Mouse (Mus musculus) forebrain, embryonic 16.5 days (tissue): Measurements from ENCODE around the gene Asb3. TPM values are rescaled to one million over a fixed set of nuclear protein-coding genes. Genes with fewer than 3 reads are reported as not detected.
"Not testable (repeated sequence)": the region's sequence is repeated elsewhere in the genome, so short reads cannot be mapped to it uniquely, and the experiment has no call there.

Source experiments
- ATAC-seq: fragments of 200-750 bp; cut with Nextera tagmentation; 2 replicates; pipeline ENCODE4 v1.8.0; 2017; ENCODE audit warnings: mild to moderate bottlenecking, moderate library complexity
- H3K27ac ChIP-seq: fragments of 300-500 bp; sonication (generic); 2 replicates; pipeline ENCODE4 v1.5.1; 2014; ENCODE audit warnings: low read length, control low read depth
- H3K27me3 ChIP-seq: fragments of 300-500 bp; sonication (generic); replicated peaks from 2 replicates; pipeline ENCODE4 v1.6.1; 2014; ENCODE audit warnings: low read length; ENCODE audit not compliant: control insufficient read depth, insufficient read depth
- H3K36me3 ChIP-seq: fragments of 300-500 bp; sonication (generic); 2 replicates; pipeline ENCODE4 v1.6.1; 2014; ENCODE audit not compliant: control insufficient read depth, insufficient read depth
- H3K4me1 ChIP-seq: fragments of 300-500 bp; sonication (generic); replicated peaks from 2 replicates; pipeline ENCODE4 v1.6.1; 2014; ENCODE audit warnings: low read length; ENCODE audit not compliant: control insufficient read depth, insufficient read depth
- H3K4me2 ChIP-seq: fragments of 300-500 bp; sonication (generic); 2 replicates; pipeline ENCODE4 v1.6.1; 2014; ENCODE audit warnings: mild to moderate bottlenecking, low read length, control low read depth
- H3K4me3 ChIP-seq: fragments of 300-500 bp; sonication (generic); replicated peaks from 2 replicates; pipeline ENCODE4 v1.5.1; 2014; ENCODE audit warnings: mild to moderate bottlenecking, low read length, control low read depth
- H3K9ac ChIP-seq: fragments of 300-500 bp; sonication (generic); replicated peaks from 2 replicates; pipeline ENCODE4 v1.6.1; 2014; ENCODE audit warnings: low read depth, low read length, control low read depth
- H3K9me3 ChIP-seq: fragments of 300-500 bp; sonication (generic); 2 replicates; pipeline ENCODE4 v1.6.1; 2016; ENCODE audit warnings: low read length; ENCODE audit not compliant: control insufficient read depth
- WGBS: fragments of 180-500 bp; shearing (Covaris S2); extraction: QIAGEN DNeasy Blood & Tissue Kit; methylation state at CpG from one replicate; pipeline ENCODE4 v1.1.7; 2014; 5-methylcytosine and 5-hydroxymethylcytosine counted together
- polyA plus RNA-seq: library from polyadenylated mRNA; unstranded; fragments of >200 nt; fragmentation: Nextera tagmentation; extraction: Ambion mirVana; gene quantifications from 2 replicates; pipeline ENCODE4 v1.2.1, GENCODE M21; 2015

The Asb3 gene
- polyA plus RNA-seq, 1 experiment from 2014 or later: 38.4 TPM

GRCm38 (mm10) chr11:31090478-31090978, 205.3 kb downstream of the Asb3 start:
- no peaks in the 10 kb centered on the region for H3K36me3 ChIP-seq
- ATAC-seq: no peak
- no peak overlapping the region for H3K4me2 ChIP-seq
- H3K27me3 ChIP-seq: no peaks in the 10 kb centered on the region
- WGBS: 86% methylated on average over 3 of the region's 3 CpGs
- H3K4me3 ChIP-seq: no peak overlapping the region
- H3K4me1 ChIP-seq: no peaks in the 10 kb centered on the region
- no peaks in the 10 kb centered on the region for H3K9me3 ChIP-seq
- no peak overlapping the region for H3K27ac ChIP-seq
- H3K9ac ChIP-seq: no peak overlapping the region

GRCm38 (mm10) chr11:31099519-31099918, 214.3 kb downstream of the Asb3 start:
- not testable (repeated sequence) for H3K4me3 ChIP-seq, H3K9ac ChIP-seq, H3K4me2 ChIP-seq, ATAC-seq, H3K4me1 ChIP-seq, H3K27me3 ChIP-seq, H3K36me3 ChIP-seq, H3K27ac ChIP-seq, H3K9me3 ChIP-seq

DNA sequence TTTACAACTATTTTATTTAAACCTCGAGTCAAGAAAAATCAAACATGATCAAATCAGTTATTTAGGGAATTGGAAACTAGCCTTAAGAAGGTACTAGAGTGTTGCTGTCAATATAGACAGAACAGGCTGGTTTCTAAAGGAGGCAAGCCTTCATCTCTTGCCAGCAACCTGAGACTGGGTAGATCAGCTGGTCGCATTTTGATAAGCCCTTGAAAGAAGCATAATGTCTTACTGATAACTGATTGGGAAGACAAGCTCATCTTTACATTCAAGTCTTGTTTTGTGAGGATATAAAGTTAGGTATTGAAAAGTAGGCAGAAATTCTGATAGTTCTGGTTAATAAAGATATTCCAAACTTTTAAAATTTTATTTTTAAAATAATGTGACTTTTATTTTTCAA, 217.0 kb downstream of the Asb3 start:
- no peak for ATAC-seq
- no peak overlapping the region for H3K27ac ChIP-seq
- H3K4me2 ChIP-seq: no peak overlapping the region
- H3K4me1 ChIP-seq: no peaks in the 10 kb centered on the region
- no peaks in the 10 kb centered on the region for H3K36me3 ChIP-seq
- no peaks in the 10 kb centered on the region for H3K9me3 ChIP-seq
- H3K9ac ChIP-seq: no peak overlapping the region
- H3K27me3 ChIP-seq: no peaks in the 10 kb centered on the region
- H3K4me3 ChIP-seq: no peak overlapping the region
- 85% methylated on average over 2 of the region's 2 CpGs for WGBS

DNA sequence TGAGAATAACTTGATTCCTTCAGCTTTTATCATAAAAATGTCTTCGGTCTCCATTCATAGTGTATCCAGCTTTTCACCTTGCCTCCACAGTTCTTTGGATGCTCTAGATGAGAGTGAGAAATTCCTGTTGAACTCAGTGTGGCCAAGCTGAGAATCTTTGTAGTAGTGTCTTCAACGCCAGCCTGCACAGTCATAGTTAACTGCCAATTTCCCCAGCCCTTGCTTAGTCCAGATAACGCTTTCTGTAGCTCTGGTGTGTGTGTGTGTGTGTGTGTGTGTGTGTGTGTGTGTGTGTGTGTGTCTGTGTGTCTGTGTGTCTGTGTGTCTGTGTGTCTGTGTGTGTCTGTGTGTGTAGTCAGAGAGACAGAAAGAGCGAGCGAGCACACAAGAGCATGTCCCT, 220.1 kb downstream of the Asb3 start:
- Histone ChIP-seq H3K9me3 (no peaks in the 10 kb centered on the region), H3K4me2 (no peak overlapping the region)
- 93% methylated on average over 5 of the region's 5 CpGs for WGBS

DNA sequence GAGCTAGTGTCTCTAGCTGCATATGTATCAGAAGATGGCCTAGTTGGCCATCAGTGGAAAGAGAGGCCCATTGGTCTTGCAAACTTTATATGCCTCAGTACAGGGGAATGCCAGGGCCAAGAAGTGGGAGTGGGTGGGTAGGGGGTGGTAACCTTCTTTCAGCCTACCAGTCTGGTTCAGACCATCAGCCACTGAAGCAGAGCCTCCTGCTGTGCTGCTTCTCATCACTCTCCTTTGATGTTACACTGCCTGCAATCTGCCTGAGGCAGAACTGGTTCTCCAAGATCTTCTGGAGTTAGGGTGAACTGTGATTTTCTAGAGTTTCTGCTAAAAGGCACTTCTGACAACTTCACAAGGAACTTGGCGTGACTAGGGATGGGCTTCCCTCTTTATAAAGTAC, 241.7 kb downstream of the Asb3 start:
- H3K27ac ChIP-seq, H3K4me2 ChIP-seq, H3K9me3 ChIP-seq, H3K9ac ChIP-seq, H3K4me3 ChIP-seq, H3K27me3 ChIP-seq, H3K4me1 ChIP-seq, H3K36me3 ChIP-seq, ATAC-seq: not testable (repeated sequence)
- WGBS: 71% methylated on average over 1 of the region's 1 CpGs

More for the DNA sequence above, 220.1 kb downstream of the Asb3 start:
- Histone ChIP-seq H3K4me3 (no peak overlapping the region), H3K9ac (no peak overlapping the region), H3K27ac (no peak overlapping the region), H3K4me1 (no peaks in the 10 kb centered on the region), H3K27me3 (no peaks in the 10 kb centered on the region), H3K36me3 (no peaks in the 10 kb centered on the region)
- ATAC-seq: no peak

DNA sequence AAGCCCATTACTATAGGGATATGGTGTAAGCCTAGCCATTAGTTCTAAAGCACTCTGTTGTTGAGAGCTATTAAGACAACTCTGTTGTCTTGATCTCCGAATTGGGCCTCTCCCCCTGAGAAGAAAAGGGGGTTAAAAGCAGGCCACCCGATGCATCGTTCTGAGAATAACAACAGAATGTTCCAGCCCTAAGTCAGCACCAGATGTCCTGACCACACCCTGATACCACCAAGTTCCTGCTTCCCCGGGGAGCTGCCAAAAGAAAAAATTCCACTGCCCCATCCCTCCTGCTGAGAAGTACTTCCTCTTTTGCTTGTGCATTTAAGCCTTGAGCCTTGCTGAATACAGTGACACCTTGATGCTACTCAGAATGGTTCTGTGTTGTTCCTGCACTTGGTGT, 248.5 kb downstream of the Asb3 start:
- H3K9me3 ChIP-seq, ATAC-seq, H3K27me3 ChIP-seq, H3K4me2 ChIP-seq, H3K4me3 ChIP-seq, H3K9ac ChIP-seq, H3K4me1 ChIP-seq, H3K36me3 ChIP-seq, H3K27ac ChIP-seq: not testable (repeated sequence)
- 75% methylated on average over 4 of the region's 4 CpGs for WGBS

GRCm38 (mm10) chr11:31134824-31135223, 249.6 kb downstream of the Asb3 start:
- ATAC-seq, H3K36me3 ChIP-seq, H3K4me2 ChIP-seq, H3K9ac ChIP-seq, H3K27me3 ChIP-seq, H3K4me3 ChIP-seq, H3K27ac ChIP-seq, H3K4me1 ChIP-seq, H3K9me3 ChIP-seq: not testable (repeated sequence)
- 83% methylated on average over 1 of the region's 1 CpGs for WGBS

DNA sequence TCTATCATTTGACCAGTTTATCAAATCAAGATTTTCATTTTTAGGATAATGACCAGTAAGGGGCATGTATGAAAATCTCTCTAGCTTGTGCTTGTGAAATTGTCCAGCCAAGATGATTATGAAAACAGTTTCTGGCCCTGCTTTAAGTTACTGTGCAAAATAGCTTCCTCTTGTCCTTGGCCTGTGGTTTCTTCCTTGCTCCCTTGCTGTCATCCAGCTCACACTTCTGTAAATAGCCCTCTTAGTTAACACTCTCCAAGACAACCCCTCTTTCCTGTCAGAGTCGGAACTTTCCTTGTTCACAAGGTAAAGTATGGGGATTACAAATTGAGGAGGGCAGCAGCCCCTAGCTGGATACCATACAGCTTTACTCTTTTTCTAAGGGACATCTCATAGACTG, 253.2 kb downstream of the Asb3 start:
- H3K4me2 ChIP-seq, H3K9me3 ChIP-seq, H3K27ac ChIP-seq, H3K4me1 ChIP-seq, H3K27me3 ChIP-seq, H3K4me3 ChIP-seq, H3K9ac ChIP-seq, ATAC-seq, H3K36me3 ChIP-seq: not testable (repeated sequence)
- WGBS: 75% methylated on average over 1 of the region's 1 CpGs
